Mouse (Mus musculus): ENCODE measurements around the gene Dhx58.
A peak's percentile ranks its signal among the peaks of the same experiment; 100 is the strongest.

The Dhx58 gene

GRCm38 (mm10) chr11:100697921-100698320, 6.2 kb downstream of the Dhx58 start:
- no peak for DNase-seq

GRCm38 (mm10) chr11:100694926-100695325, 9.1 kb downstream of the Dhx58 start:
- DNase-seq: peak; percentile 88

GRCm38 (mm10) chr11:100693154-100693553, 10.9 kb downstream of the Dhx58 start:
- DNase-seq: peak; percentile 5

GRCm38 (mm10) chr11:100692164-100692616, 11.9 kb downstream of the Dhx58 start, which contains the start of gene Zfp385c:
Gene Zfp385c, minus strand, starts transcription at chr11:100692455.
- peak; percentile 74 for DNase-seq

GRCm38 (mm10) chr11:100690389-100690788, 13.7 kb downstream of the Dhx58 start:
- no peak for DNase-seq

- DNase-seq: no peak
Measured at GRCm38 (mm10) chr11:100688443-100688842, 15.6 kb downstream of the Dhx58 start.

- DNase-seq: no peak
Measured at GRCm38 (mm10) chr11:100687265-100687664, 16.8 kb downstream of the Dhx58 start.

GRCm38 (mm10) chr11:100685371-100685770, 18.7 kb downstream of the Dhx58 start:
- DNase-seq: no peak

GRCm38 (mm10) chr11:100684084-100684483, 20.0 kb downstream of the Dhx58 start:
- DNase-seq: no peak

- no peak for DNase-seq
Measured at GRCm38 (mm10) chr11:100682526-100682925, 21.5 kb downstream of the Dhx58 start.

- no peak for DNase-seq
Measured at GRCm38 (mm10) chr11:100681826-100682225, 22.2 kb downstream of the Dhx58 start.

GRCm38 (mm10) chr11:100677810-100678209, 26.3 kb downstream of the Dhx58 start:
- DNase-seq: no peak

- DNase-seq: no peak
Measured at GRCm38 (mm10) chr11:100673169-100673568, 30.9 kb downstream of the Dhx58 start.

- no peak for DNase-seq
Measured at GRCm38 (mm10) chr11:100671956-100672355, 32.1 kb downstream of the Dhx58 start.

GRCm38 (mm10) chr11:100671049-100671448, 33.0 kb downstream of the Dhx58 start:
- no peak for DNase-seq

GRCm38 (mm10) chr11:100659806-100660205, 44.3 kb downstream of the Dhx58 start:
- DNase-seq: no peak

GRCm38 (mm10) chr11:100656458-100656857, 47.6 kb downstream of the Dhx58 start:
- no peak for DNase-seq

- peak; percentile 30 for DNase-seq
Measured at GRCm38 (mm10) chr11:100655589-100655988, 48.5 kb downstream of the Dhx58 start.

GRCm38 (mm10) chr11:100651748-100652147, 52.3 kb downstream of the Dhx58 start:
- DNase-seq: no peak

GRCm38 (mm10) chr11:100651205-100651604, 52.9 kb downstream of the Dhx58 start:
- DNase-seq: no peak

- DNase-seq: no peak
Measured at GRCm38 (mm10) chr11:100648405-100648804, 55.7 kb downstream of the Dhx58 start.

- peak; percentile 89 for DNase-seq
Measured at GRCm38 (mm10) chr11:100646265-100646664, 57.8 kb downstream of the Dhx58 start.
